Mouse (Mus musculus) cerebellum, postnatal 36 days (tissue): ENCODE results near the gene Tyw1.

ENCODE experiments used
- DNase-seq, 2 experiments: peaks; one replicate each; pipeline ENCODE4 v3.0.0; 2021 to 2022; ENCODE audit warnings: mixed read lengths in 2 of 2

Gene Tyw1

DNA sequence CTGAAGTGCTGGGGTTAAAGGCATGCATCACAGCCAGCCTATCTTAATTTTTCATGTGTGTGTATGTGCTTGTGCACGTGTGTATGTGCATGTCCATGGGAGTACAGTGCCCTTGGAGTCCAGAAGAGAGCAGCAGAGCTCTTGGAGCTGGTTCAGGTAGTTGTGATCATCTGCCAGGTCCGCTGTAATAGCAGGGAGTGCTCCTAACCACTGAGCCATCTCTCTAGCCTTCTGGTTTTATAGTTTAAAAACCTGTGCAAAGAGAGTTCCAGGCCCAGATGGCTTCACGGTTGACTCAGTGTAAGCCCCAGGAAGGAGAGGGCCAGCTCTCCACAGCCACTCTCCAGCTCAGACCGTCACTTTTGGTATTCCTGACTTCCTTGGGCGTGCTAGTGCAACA is 64.4 kb downstream of the Tyw1 start:
- no peak for DNase-seq

DNA sequence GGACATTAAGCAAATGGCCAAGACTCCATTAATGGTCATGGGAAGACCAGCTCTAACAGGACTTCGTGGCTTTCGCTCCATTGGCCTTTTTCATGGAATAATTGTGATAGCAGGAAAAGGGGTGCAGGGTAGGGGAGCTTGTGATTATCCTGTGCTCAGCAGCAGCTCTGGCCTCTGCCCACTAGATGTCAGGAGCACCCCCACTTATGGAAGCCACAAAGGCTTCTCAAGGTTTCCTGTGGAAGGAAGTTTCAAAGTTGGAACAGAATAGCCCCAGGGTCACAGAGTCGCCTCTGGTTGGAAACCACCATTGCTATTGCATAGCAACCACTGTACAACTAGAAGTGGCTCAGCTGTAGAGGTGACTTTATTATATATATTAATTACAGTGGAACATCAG is 65.1 kb downstream of the Tyw1 start:
- peak; percentile 47 to 49 for DNase-seq

DNA sequence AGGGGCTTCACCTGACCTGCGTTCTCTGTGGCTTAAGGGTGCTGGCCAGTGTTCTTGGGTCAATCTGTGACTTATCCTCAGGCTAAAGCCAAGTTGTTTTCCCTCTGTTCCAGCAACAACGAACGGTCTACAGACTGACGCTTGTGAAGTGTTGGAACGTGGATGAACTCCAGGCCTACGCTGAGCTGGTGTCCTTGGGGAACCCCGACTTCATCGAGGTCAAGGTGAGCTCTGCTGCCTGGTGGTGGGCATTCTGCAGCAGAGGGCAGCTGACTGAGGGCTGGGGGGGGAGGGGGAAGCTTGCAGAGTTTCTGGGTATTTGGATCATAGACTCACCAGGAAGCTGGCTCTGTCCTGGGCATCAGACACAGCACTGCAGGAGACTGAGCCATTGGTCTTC is 70.1 kb downstream of the Tyw1 start:
- DNase-seq: no peak

DNA sequence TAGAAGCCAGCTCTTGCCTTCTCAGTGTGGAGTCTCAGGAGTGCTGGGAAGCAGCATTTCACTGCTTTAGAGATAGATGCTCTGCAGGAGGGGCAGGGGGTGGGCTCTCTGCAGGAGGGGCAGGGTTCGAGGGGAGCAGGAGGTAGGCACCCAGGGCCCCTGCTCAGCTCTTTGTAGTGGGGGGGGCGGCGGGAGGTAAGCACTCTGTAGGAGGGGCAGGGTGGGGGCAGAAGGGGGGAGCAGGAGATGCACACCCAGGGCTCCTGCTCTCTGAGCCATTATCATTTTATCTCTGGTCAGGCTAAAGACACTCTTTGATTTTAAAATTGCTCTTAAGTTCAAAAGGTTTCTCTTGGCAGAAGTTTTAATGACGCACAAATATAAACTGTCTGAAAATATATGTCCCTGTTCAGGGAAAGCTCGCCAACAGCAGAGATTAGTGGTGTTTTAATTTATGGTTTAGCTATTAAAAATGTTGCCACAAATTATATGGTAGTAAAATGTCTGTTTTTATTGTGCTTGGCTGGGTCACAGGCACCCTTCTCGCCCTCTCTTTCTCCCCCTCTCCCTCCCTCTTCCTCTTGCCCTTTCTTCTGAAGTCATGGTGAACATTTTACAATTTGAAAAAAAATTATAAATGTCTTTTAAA is 72.3 kb downstream of the Tyw1 start:
- no peak for DNase-seq

DNA sequence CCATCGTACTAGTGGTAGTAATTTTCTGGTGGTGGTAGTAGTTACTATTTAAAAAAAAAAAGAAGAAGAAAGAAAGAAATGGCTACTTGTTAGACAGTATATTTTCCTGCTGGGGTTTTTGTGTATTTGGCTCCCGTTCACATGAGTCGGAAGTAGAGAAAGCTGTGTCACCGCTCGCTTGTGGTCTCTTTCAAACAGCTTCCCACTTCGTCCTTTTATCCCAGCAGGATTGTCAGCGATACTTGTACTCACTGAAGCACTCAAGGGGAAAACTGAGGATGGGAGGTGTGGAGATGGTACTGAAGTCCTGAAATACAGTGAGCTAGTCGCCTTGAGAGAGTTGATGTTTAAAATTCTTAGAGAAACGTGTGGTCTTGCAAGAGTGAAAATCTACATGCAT is 72.9 kb downstream of the Tyw1 start:
- DNase-seq: no peak

DNA sequence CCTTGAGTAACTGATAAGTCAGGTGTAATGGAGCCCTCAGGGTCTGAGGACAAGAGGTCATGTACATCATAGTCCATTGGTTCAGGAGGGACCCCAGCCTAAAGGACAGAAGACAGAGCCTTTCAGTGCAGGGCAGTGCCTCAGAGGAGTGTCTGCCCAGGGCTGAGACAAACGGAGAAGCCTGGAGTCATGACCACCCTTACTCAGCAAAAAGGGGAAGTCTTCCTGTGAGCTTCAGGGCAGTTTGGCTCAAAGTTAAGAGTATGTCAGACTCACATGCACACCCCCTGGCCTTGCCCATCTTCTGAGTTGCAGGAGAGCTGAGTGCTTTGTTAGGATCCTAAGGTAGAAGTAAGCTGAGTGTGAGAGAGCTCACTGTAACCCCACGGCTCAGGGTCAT is 74.5 kb downstream of the Tyw1 start:
- DNase-seq: no peak

DNA sequence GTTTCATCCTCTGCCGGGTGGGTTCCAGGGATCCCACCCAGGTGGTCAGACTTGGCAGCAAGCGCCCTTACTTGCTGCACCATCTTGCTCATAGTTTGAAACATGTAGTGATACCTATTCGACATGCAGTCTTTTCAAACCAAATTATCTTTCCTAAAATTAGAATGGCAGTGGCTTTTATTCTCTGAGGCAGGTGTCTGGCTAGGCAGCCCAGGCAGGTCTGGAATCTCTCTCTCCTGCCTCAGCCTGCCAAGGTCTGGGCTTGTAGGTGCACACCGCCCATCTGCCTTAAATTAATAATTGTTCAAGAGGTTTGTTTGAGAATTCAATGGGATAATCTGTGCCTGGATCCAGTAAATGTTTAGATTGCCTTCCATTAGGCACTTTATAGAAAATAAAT is 75.4 kb downstream of the Tyw1 start:
- DNase-seq: peak; percentile 30 to 46

DNA sequence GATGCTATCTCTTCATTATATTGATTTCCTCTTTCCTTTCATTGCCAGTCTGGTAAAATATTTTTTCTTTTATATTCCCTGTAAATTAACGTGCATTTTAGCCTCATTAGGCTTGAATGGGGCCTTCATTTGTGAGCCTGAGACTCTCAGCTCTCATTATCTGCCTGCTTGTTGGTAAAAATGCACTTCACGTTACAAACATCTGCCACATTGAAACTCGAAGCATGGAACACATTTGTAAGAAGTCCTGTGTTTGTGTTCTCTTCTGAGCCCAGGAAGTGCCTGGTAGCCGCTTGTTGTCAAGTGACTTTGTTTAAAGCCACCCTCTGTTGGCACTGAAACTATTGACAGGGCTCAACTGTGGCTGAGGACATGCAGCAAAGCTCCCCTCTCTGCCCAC is 75.8 kb downstream of the Tyw1 start:
- DNase-seq: no peak

DNA sequence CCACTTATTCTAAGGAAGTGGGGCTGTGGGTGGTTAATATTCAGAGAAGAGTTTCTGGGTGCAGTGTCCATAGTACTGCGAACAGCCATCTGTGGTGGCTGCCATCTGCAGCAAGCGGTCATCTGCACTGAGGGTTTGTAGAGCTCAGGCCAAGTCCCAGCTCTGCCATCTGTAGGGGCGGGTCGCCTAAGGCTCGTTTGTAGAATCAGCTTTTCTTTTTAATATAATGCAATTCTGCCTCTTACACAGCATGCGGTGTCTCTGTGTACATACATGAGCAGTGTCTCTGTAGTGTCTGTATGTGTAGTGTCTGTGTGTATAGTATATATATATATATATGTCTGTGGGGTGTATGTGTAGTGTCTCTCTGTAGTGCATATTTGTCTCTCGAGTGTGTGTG is 78.1 kb downstream of the Tyw1 start:
- DNase-seq: peak; percentile 59 to 64

DNA sequence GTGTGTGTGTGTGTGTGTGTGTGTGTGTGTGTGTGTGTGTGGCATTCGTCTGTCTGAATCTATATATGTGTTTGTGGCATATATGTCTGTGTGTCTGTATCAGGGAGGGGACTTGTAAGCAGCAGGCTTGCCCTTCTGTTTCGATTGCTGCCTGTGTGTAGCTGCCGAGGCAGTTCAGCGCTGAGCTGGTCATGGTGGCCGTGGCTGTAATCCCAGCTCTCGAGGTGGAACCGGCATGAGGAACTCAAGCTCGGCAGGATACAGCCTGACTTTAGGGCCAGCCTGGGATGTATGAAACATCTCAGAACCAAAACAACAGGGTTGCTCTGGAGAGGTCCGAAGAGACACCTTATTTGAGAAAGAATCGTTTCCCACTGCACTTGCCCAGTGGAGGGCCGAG is 78.6 kb downstream of the Tyw1 start:
- peak; percentile 41 to 49 for DNase-seq

DNA sequence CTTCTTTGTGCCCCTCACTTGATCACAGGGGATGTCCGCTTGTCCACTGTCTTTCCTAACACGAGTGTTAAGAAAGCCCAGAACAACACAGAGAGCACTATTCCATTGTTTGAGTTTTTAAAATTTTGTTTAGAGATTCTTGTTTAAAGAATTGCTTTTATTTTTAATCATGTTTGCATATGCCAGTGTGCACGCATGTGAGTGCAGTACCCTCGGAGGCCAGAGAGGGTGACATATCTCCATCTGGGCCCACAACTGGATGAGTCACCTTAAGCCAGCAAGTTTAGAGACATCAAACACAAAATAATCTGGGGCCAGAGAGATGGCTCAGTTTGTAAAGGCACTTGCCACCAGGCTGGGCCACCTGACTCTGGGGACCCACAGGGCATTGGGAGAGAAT is 80.0 kb downstream of the Tyw1 start:
- DNase-seq: no peak

DNA sequence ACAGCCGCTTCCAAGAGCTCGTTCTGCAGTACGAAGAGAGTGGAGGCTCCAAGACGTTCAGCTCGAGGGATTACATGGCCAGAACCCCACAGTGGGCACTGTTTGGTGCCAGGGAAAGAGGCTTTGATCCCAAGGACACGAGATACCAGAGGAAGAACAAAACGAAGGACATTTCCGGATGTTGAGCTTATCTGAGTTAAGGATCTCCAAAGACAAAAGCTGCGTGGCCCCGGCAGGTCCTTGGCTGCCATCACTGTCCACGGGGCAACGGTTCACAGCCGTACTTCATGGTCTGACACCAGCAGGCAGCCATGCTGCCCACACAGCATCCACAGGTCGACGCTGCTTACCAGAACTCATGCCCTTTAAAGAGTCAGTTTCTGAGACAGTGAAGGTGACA is 85.2 kb downstream of the Tyw1 start:
- no peak for DNase-seq

DNA sequence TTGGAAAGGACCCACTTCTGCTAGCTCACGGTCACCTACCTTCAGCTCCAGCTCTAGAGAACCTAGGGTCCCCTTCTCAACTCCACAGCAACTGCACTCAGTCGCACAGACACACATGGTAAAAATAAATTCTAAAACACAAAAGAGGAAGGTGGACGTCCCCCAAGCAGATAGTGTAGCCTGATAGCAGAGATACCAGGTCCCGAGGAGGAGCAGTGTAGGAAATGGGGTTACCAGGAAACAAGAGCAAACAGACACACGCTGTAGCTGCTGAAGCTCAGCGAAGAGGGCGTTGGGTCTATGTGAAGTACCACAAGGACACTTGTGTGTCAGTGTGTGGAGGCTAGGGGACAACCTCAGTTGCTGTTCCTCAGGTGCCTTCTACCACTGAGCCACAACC is 89.6 kb downstream of the Tyw1 start:
- no peak for DNase-seq

DNA sequence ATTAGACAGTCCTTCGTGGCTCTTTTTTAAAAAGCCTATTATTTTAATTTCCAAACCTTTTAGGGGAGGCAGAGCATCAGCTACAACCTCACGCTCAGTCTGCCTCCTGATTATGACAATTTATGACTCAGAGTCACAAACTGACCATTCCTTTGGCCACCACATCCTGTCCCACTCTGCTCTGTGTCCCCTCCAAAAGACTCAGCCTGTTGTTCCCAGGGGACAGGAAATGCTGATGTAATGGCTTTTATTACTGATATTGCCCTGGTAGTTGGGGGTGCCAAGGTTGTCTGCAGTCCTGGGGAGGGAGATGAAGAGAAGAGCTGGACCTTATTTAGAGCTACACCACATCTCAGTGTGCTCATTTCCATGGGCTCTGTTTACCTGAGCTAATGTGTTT is 90.5 kb downstream of the Tyw1 start:
- no peak for DNase-seq

DNA sequence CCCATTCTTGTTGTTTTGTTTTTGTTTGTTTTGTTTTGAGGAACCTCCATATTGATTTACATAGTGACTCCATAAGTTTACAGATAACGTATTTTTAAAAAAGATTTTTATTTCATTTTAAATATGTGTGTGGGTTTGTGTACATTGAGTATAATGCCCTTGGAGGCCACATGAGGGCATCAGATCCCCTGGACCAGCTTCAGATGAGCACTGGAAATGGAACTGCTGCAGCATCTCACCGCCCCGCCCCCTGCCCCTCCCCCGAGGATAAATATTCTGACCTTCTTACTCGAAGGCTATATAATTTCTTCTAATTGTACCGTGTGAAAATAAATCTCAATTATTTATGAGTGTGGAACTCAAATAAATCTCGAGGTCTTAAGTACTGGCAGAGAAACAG is 99.8 kb downstream of the Tyw1 start:
- DNase-seq: peak in 1 of 2 experiments; percentile 33

DNA sequence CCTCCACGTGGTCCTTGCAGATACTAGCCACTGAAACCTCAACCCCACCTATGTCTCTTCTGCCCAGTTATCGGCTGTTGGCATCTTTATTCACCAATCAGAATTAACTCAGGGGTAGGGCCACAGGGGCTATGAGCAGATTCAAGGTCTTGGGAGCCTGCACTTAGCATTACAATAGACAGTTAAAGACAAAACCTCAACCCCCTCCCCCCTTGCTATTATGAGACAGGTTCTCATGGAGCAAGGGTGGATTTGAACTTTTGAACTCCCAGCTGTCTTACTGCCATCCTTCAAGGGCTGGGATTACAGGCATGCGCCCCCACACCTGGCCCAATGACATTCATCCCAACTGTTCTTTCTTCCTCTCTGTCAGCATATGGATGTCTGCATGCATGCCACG is 107.7 kb downstream of the Tyw1 start:
- no peak for DNase-seq

DNA sequence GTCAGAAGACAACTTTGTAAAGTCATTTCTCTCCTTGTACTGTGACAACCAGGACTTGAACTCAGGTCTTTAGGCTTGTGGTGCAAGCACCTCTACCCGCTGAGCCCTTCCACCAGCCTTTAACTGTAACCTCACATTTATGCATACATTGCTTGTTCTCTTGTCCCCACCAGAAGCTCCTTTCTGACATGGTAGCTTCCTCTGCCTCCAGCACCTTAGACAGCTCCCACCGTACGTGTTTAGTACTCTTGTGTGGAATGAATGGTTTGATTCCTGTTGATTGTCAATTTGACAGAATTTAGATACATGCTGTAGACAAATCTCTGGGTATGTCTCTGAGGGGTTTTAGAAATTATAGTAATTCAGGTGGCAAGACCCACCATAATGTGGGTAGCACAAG is 108.4 kb downstream of the Tyw1 start:
- DNase-seq: no peak

DNA sequence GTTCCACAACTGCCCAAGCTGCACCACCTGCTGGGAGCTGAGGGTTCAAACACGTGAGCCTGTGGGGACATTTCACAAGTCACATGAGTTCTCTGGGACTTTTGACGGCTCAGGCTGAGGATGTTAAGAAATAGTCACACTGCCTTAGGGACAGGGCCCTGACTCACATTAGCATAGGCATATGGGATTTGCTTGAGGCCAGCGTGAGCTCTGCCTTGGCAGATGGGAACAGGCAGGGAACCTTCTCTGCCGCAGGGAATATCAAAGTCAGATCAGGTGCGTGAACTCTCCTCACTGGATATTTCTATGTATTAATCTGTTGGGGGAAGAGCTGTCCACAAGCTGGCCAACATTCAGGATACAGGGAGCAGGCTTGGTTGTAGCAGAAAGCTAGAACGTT is 112.8 kb downstream of the Tyw1 start:
- peak; percentile 81 to 84 for DNase-seq

DNA sequence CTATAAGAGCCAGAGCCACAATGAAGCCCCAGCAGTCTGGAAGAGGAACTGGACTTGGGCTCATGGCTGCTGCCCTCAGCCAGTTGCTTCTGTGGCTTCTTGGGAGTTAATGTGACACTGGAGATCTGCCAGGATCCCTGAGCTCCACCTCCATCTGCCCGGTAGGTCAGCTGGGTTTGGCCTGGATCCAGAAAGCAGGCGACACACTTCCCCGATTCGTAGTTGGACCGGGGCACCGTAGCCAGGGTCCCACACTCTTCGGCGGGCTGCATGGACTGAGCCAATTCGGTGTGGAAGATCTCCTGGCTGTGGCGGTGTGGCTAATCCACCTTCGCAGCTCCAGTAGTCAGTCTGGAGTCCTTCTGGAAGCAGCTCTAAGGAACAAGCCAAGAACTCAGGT is 113.8 kb downstream of the Tyw1 start, which contains the start of gene Caln1:
Gene Caln1, plus strand, starts transcription at position 219 of the 400 bp plus-strand sequence.
- DNase-seq: peak; percentile 89 to 92

DNA sequence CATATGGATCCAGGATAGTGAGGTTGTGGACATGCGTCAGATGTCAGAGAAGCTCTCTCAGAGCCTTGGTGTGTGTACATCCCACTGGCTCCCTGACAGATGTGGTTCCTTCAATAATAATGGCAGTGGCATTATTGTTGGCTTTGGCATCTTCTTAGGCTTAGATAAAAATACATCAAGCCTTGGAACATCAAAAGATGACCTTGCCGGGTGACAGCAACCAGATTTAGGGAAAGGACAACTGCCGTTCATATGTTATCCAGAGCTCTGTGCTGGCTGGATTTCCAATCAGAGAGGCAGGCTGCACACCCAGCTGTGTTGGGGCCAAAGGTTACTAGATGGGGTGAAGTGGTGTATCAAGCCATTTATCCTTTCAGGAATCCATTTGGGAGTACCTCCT is 120.0 kb downstream of the Tyw1 start:
- no peak for DNase-seq

DNA sequence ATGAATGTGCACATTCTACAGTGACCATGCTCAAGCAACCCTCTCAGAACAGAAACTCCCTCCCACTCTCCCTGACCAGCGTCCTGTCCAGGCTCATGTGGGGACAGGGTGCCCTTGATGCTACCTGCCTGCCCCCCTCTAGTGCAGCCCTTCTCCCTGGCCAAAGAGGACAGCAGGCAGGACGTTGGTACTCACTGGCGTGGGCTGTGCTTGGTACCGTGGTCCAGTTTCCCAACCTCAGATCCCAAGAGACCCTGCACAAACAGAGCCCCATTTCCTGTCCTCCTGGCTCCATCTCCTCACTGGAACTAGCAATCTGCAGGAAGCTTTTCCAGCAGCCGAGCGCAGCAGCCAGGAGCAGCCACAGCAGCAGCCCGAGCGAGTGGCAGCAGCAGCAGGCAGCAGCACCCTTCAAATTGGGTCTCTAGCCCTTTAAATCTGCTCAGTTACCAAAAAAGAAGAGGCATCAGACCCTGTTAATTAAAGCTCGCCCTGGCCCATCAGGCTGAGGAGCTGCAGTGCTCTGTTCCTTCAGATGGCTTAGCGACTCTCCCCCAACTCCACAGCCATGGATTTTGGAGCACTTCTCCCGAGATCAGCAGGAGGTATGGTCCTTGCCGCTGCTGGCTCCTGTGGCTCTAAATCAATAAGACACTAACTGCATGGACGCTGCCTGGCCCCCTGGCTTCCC is 128.9 kb downstream of the Tyw1 start, which contains the start of gene A330070K13Rik:
Gene A330070K13Rik, minus strand, starts transcription at position 410 of the 691 bp plus-strand sequence.
- peak; percentile 33 to 49 for DNase-seq

DNA sequence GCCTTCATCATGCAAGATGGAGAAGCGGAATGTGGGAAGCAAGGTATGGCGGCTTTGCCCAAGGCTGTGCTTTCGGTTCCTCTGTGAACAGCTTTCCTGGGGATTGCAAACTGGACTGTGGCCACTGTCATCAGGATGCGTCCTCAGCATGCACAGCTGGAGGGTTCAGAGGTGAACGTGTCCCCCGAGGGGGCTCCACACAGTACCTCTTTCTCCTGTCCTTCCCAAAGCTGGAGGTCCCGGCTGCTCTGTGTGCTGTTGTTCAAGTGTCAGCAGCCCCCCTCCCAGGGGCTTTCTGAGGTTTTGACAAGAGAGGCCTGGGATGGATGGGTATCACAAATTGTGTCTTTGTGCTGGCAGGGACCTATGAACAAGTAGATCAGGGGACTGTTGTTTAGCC is 131.0 kb downstream of the Tyw1 start:
- no peak for DNase-seq
